Mouse (Mus musculus) adipose tissue, adult 10 weeks (tissue): ENCODE data around the gene Rnf225. TPM values are rescaled to one million over a fixed set of nuclear protein-coding genes. Genes with fewer than 3 reads are reported as not detected.

Source experiments
- polyA plus RNA-seq: library from polyadenylated mRNA; stranded (reverse); fragments of 350-450 nt; fragmentation: Illumina TruSeq; extraction: RNeasy Lipid Tissue Mini Kit (QIAGEN cat#74804); gene quantifications from one replicate; pipeline ENCODE4 v1.2.3, GENCODE M21; 2014; ENCODE audit warnings: low read depth, low replicate concordance

Rnf225 gene
- 2.3 TPM for polyA plus RNA-seq

DNA sequence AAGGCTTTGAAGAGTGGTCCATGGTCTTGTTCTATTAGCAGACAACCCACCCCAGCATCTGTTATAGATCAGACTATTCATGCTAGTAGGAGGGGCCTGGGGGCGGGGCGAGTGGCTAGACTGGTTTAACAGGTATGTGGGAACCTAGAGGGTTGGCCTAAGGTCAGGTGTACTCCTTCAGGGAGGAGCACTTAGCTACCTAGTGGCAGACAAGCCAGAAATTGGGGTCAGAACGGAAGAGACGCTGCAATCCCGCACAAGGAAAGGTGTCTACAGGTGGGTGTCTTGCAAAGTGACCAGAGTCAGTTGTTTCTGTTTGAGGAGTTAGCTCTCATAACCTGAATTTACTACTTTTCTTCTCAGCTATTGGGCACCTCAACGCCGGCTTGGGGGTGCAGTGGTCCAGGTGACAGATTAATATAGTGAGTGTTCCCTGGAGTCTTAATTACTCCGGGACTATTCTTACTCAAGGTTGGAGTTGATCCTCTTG is at the start of gene Rnf225:
TSS of gene Rnf225 (plus strand) at position 226 of the 490 bp plus-strand sequence.

DNA sequence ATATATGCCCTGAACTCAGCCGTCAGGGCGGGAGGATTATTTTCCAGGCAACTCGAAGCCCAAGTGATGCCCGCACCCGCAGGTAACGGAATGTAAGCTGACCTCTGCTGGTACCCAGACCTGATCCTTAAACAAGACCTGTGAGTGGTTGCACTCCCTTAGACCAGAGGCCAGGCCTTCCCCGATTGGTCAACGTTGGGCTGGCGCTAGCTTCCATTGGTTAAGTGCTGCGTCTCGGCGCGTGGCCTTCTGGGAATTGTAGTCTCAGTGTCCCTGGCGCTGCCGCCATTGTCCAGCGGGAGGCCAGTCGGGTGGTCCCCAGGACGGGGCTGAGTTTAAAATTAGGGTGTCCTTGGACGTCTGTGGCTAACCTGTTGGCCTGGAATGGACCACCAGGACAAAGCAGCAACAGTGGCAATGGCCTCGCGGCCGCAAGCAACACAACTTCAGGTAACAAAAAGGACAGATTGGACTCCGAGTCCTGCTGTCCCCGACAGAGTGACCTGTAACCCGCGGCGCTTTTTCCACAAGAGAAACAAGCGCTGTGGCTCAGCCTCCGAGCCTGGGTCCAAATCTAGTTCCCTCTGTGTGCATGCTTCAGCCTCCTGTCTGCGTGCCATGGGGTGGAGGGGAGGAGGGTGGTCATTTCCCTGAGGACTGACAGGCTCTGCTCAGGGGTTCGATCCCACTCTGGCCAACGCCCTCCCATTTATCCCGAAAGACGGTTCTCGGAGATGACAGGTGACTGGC is 46.1 kb upstream of the Rnf225 start, which contains the start of gene Zfp128:
TSS of gene Zfp128 (plus strand) at position 267 of the 750 bp plus-strand sequence.

DNA sequence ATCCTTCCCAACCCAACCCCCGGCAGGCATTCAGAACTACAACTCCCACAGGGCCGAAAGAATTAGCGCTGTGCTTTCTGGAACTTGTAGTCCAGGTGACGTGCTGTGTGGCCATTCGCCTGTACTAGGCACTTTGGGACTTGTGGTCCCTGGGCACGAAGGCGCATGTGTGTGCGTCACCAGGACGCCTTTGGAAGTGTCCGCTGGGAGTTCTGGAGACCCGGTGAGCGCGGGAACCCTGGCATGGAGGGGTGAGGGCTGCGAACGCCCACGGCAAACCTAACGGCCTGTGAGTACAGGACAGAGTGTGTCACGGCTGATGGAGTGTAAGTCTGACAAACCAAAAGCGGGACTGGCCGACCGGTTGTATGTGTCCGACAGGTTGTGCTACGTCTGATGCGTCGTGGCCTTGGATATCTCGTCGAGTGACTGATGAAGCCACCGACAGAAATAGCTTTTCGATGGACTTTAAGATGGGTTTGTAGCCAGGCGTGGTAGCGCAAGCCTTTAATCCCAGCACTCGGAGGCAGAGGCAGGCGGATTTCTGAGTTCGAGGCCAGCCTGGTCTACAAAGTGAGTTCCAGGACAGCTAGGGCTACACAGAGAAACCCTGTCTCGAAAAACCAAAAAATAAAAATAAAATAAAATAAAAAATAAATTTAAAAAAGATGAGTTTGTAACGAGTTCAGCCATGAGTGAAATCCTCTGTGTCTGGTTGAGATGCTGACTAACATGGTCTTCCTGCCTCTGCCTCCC is 29.4 kb upstream of the Rnf225 start, which contains the start of gene Zscan22:
TSS of gene Zscan22 (plus strand) at position 161 of the 756 bp plus-strand sequence.

DNA sequence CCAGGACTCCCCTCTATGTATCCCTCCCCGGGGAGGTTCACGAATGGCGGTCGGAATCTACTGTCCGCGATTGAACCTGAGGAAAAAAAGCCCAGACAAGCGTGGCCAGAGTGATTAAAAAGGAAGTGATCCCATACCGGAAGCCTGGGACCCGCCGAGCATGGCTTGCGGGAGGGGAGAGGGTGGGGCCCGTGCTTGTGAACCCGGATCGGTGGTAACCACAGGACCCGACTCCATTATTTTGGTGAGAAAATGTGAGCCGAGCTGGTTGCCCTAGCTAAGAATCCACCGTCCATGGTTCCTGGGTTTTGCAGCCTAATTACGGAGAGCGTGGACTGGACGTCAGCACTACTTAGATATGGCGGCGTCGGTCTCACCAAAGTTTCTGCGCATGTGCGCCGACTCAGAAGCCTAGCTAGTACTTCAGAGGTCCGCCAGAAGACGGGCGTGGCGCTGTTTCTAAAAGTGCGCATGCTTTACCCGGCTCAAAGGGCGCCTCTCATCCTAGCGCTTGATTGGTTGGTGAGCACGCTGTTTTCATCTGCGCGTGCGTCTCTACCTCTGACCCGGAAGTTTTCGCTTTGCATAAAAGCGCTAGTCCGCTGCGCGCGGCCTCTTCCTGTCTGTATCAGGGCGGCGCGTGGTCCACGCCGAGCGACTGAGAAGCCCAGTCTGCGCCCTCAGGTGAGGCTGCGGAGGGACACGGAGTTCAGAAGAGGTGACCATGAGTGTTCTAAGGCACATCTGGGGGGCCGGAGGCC is 5.3 kb upstream of the Rnf225 start, which contains the start of gene Rps5:
TSS of gene Rps5 (plus strand) at position 586 of the 761 bp plus-strand sequence.

DNA sequence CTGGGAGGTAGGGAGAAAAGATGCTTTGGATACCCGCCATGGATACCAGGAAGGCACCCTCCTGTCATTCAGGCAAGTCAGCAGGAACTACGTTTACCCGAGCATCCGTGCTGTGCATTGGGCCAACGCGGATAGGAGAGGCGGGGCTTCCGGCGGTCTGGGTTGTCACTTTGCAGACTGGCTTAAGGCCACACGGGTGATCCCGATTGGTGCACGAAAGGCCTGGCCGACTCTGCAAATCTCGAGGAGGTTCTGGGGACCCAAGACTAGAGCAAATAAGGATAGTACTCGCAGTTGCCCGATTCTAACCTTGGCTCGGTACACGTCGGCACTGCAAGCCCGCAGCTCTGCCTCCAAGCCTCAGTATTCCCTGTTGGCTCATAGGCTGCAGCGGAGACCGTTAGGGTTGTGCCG is 38.5 kb downstream of the Rnf225 start, which contains the start of gene Zfp324:
TSS of gene Zfp324 (plus strand) at position 161 of the 414 bp plus-strand sequence.

DNA sequence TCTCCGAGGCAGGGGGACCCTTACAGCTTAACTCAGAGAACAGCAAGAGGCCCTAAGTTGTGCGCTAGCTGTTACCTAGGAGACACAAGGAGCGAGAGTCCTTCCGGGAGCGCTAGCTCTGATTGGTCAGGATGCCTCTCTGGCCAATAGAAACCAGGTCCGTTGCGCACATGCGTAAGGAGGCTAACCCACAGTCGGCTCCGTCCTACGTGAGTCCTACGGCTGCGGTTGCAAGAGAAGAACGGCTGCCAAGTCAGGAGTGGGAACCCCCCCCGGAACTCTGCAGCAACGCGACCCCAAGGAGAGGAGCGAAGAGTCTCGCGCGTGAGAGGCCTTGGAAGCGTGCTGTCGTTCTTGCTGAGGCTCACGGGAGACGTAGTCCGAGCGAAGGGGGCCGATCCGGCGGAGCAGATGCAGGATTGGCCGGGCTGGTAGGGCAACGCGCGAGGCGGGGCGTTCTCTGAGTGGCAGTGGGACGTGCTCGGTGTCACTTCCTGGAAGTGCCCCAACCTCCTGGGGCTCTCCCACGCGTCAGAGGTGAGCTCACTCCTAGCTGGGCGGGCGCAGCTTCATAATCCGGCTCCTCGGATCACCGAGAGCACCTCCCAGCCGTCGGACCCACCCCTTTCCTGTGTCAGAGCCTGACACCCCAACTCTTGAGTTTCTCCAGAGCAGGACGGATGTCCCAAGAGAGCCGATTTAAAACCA is 50.6 kb downstream of the Rnf225 start, which contains the start of gene Zfp446:
TSS of gene Zfp446 (plus strand) at position 167 of the 708 bp plus-strand sequence.

Other genes with a start within 250 kb of the Rnf225 start
- not detected for gene Vmn2r55, start 242.4 kb upstream of the Rnf225 start, polyA plus RNA-seq
- gene Vmn2r56, start 192.4 kb upstream of the Rnf225 start, polyA plus RNA-seq, result not detected
- 7.2 TPM for gene Zscan18, start 123.8 kb upstream of the Rnf225 start, polyA plus RNA-seq
- gene Zfp329, start 108.6 kb upstream of the Rnf225 start, polyA plus RNA-seq, result 10.0 TPM
- 29.2 TPM for gene Zfp110, start 92.7 kb upstream of the Rnf225 start, polyA plus RNA-seq
- 3.2 TPM for gene Zfp128, start 46.2 kb upstream of the Rnf225 start, polyA plus RNA-seq
- gene Zscan22, start 29.6 kb upstream of the Rnf225 start, polyA plus RNA-seq, result 9.7 TPM
- 1,193 TPM for gene Rps5, start 5.1 kb upstream of the Rnf225 start, polyA plus RNA-seq
- gene Zfp324, start 38.4 kb downstream of the Rnf225 start, polyA plus RNA-seq, result 6.8 TPM
- gene Zfp446, start 50.4 kb downstream of the Rnf225 start, polyA plus RNA-seq, result 9.2 TPM
- gene Slc27a5, start 70.8 kb downstream of the Rnf225 start, polyA plus RNA-seq, result not detected
- 177 TPM for gene Trim28, start 71.7 kb downstream of the Rnf225 start, polyA plus RNA-seq
- 11.0 TPM for gene Zbtb45, start 82.6 kb downstream of the Rnf225 start, polyA plus RNA-seq
- gene Chmp2a, start 107.4 kb downstream of the Rnf225 start, polyA plus RNA-seq, result 207 TPM
- gene Ube2m, start 110.9 kb downstream of the Rnf225 start, polyA plus RNA-seq, result 155 TPM
- 3.6 TPM for gene Mzf1, start 127.3 kb downstream of the Rnf225 start, polyA plus RNA-seq
- gene Vmn1r85, start 167.8 kb downstream of the Rnf225 start, polyA plus RNA-seq, result not detected
- not detected for gene Vmn1r86, start 192.5 kb downstream of the Rnf225 start, polyA plus RNA-seq
- gene Vmn1r87, start 212.7 kb downstream of the Rnf225 start, polyA plus RNA-seq, result not detected
- gene Vmn1r88, start 232.2 kb downstream of the Rnf225 start, polyA plus RNA-seq, result not detected